Mouse (Mus musculus) urinary bladder, postnatal 36 days (tissue): ENCODE measurements around the gene Dennd5b.
A peak's percentile ranks its signal among the peaks of the same experiment; 100 is the strongest.
"Not testable (repeated sequence)": the region's sequence is repeated elsewhere in the genome, so short reads cannot be mapped to it uniquely, and the experiment has no call there.

ENCODE experiments used
- DNase-seq, 2 experiments: peaks; one replicate each; pipeline ENCODE4 v3.0.0; 2022; ENCODE audit warnings: low spot score in 2 of 2, mixed read lengths in 1 of 2

Dennd5b gene

GRCm38 (mm10) chr6:148946881-148947405, 154.5 kb downstream of the Dennd5b start:
- DNase-seq, result no peak

- peak; percentile 97 to 98 for DNase-seq
Measured at GRCm38 (mm10) chr6:148946409-148946742, 155.1 kb downstream of the Dennd5b start, which contains the start of gene Sinhcaf. Sinhcaf (minus strand) TSS chr6:148946467.

- DNase-seq, result peak; percentile 24
Measured at GRCm38 (mm10) chr6:148945509-148946408, 155.7 kb downstream of the Dennd5b start.

- DNase-seq, result peak; percentile 58 to 64
Measured at GRCm38 (mm10) chr6:148944767-148945508, 156.5 kb downstream of the Dennd5b start.

- DNase-seq, result no peak
Measured at GRCm38 (mm10) chr6:148944344-148944766, 157.1 kb downstream of the Dennd5b start.

GRCm38 (mm10) chr6:148943695-148944094, 157.8 kb downstream of the Dennd5b start:
- DNase-seq, result no peak

GRCm38 (mm10) chr6:148942406-148942805, 159.1 kb downstream of the Dennd5b start:
- DNase-seq, result no peak

- DNase-seq, result no peak
Measured at GRCm38 (mm10) chr6:148941880-148942279, 159.6 kb downstream of the Dennd5b start.

GRCm38 (mm10) chr6:148940383-148940782, 161.1 kb downstream of the Dennd5b start:
- DNase-seq, result not testable (repeated sequence)
